Mouse (Mus musculus) stomach, postnatal 0 days (tissue): ENCODE measurements at regions not wholly inside any gene's neighbourhood (a gene's known extent, or its start where the extent isn't known, plus 50 kb on each side); places are given as distances from the start of the nearest gene placed in this dataset.

Experiments
- CTCF ChIP-seq: IDR thresholded peaks from 2 replicates; pipeline ENCODE4 v1.5.1; 2016; ENCODE audit warnings: antibody characterized with exemption, low read depth, mild to moderate bottlenecking, moderate library complexity
- EP300 ChIP-seq: optimal IDR thresholded peaks from 2 replicates; pipeline ENCODE3; 2016; ENCODE audit warnings: antibody characterized with exemption

- TF ChIP-seq CTCF (no peak), EP300 (no peak)
These were observed 288.5 kb downstream of the Pla2g4a start for GRCm38 (mm10) chr1:149672571-149672970.
